Mouse (Mus musculus) kidney, adult 8-10 months (tissue): ENCODE data around the gene Padi6.

Source experiments
- DNase-seq, 2 experiments: peaks; one replicate each; pipeline ENCODE4 v3.0.0; 2022

Padi6 gene

GRCm38 (mm10) chr4:140704166-140704565 lies 38.3 kb downstream of the Padi6 start:
- no peak for DNase-seq

GRCm38 (mm10) chr4:140703636-140704035 lies 38.8 kb downstream of the Padi6 start:
- no peak for DNase-seq

GRCm38 (mm10) chr4:140702611-140703327 lies 39.7 kb downstream of the Padi6 start:
- peak; percentile 79 to 83 for DNase-seq

GRCm38 (mm10) chr4:140701716-140702561 lies 40.5 kb downstream of the Padi6 start:
- DNase-seq: no peak

GRCm38 (mm10) chr4:140701049-140701715 lies 41.3 kb downstream of the Padi6 start:
- peak; percentile 62 to 71 for DNase-seq

- no peak for DNase-seq
These were observed 42.0 kb downstream of the Padi6 start, which contains the start of gene Rcc2 for GRCm38 (mm10) chr4:140700269-140701018. Rcc2 (plus strand) TSS chr4:140700541.

- peak; percentile 57 to 60 for DNase-seq
These were observed 42.9 kb downstream of the Padi6 start for GRCm38 (mm10) chr4:140699441-140700127.

GRCm38 (mm10) chr4:140695675-140696585 lies 46.5 kb downstream of the Padi6 start:
- no peak for DNase-seq

GRCm38 (mm10) chr4:140695146-140695545 lies 47.3 kb downstream of the Padi6 start:
- DNase-seq: no peak

GRCm38 (mm10) chr4:140694551-140695060 lies 47.8 kb downstream of the Padi6 start:
- DNase-seq: no peak

- no peak for DNase-seq
These were observed 48.9 kb downstream of the Padi6 start for GRCm38 (mm10) chr4:140693513-140693912.

- no peak for DNase-seq
These were observed 51.0 kb downstream of the Padi6 start for GRCm38 (mm10) chr4:140691481-140691880.

GRCm38 (mm10) chr4:140689873-140690655 lies 52.4 kb downstream of the Padi6 start:
- no peak for DNase-seq

GRCm38 (mm10) chr4:140688826-140689425 lies 53.5 kb downstream of the Padi6 start:
- no peak for DNase-seq

GRCm38 (mm10) chr4:140688044-140688825 lies 54.2 kb downstream of the Padi6 start:
- DNase-seq: no peak

GRCm38 (mm10) chr4:140684881-140685303 lies 57.6 kb downstream of the Padi6 start:
- DNase-seq: no peak

- DNase-seq: no peak
These were observed 58.1 kb downstream of the Padi6 start for GRCm38 (mm10) chr4:140684141-140684871.

GRCm38 (mm10) chr4:140683608-140684007 lies 58.8 kb downstream of the Padi6 start:
- no peak for DNase-seq
